In the genomic region with DNA sequence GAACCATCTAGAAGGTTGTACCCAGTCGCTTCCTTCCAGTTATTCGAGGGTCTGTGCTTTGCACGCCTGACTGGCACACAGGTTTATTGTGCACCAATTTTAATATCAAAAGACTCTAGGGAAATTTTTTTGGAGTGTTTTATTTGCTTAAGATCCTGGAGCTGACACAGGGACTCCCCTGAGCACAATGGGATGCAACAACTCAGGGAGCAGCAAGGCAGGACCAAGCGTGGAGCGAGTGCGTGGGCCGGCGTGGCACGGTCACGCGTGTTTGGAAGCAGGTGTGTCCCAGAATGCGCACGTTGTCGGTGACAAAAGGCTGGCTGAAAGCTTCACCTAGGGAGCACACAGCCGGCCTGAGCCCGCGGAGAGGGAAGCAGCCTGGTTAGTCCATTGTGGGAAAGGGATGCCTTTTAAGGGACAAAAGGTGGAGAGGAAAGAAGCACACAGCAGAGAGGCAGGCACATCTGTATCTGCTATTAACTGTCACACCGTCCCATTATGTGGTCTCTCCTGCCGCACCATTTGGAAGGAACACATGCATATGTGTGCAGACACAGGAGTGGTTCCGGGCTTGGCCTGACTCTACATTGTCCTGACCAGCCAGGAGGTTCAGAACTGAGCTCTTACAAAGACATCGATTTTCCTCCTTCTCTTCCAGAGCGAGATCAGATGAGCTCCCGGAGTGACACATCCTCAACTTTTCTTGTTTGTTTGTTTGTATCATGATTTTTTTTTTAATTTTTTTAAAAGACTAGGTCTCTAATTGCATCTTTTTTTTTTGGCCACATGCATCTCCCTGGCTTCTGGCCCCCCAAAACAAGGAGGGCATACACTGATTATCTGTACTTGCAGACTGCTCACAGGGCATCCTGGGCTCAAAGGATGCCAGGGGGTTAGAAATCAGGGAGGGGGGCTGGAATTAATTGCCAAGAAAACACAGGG, we compare ENCODE assay signal across 12 mouse cellular contexts.
DNase-seq lines count a peak whose midpoint lies in the region; ATAC-seq and TF ChIP-seq lines count a peak whose summit lies in the region.
"Had no signal": no experiment of that assay in that cellular context is flagged by ENCODE, and none has a peak within 500 bp of the region (broad histone marks: within the 10 kb centered on the region; RNA-seq: fewer than 3 reads in every experiment).

No protein-coding gene starts in this region.

- 55% methylated on average over 23 of the region's 23 CpGs for WGBS in heart, embryonic 13.5 days
- 20% methylated on average over 23 of the region's 23 CpGs for WGBS in forebrain, embryonic 15.5 days
- 8% methylated on average over 23 of the region's 23 CpGs for WGBS in midbrain, embryonic 11.5 days

- no peak for DNase-seq in heart, postnatal 4 days
- peak; percentile 55 for DNase-seq in brain, embryonic 14.5 days (ENCODE audit: low read depth)
- peak; percentile 95 for DNase-seq in midbrain, embryonic 11.5 days (ENCODE audit: low spot score, missing footprints)
- DNase-seq in T-cell, adult 2 months (ENCODE audit: low spot score), result no peak
- DNase-seq in urinary bladder, postnatal 14 days (ENCODE audit: low spot score), result no peak
- no peak for DNase-seq in frontal cortex, postnatal 10 days (ENCODE audit: low spot score in 2 of 2)
- DNase-seq: B cell, adult 2 months; gastrocnemius, postnatal 25 days; kidney, adult 2 months had no signal

- H3K9me3 ChIP-seq in heart, embryonic 13.5 days, result no peaks in the 10 kb centered on the region
- no peaks in the 10 kb centered on the region for H3K9me3 ChIP-seq in forebrain, embryonic 15.5 days
- no peaks in the 10 kb centered on the region for H3K9me3 ChIP-seq in midbrain, embryonic 11.5 days (ENCODE audit: control insufficient read depth, low read length)
- H3K9me3 ChIP-seq: embryonic facial prominence, embryonic 15.5 days had no signal

- H3K4me2 ChIP-seq in heart, embryonic 13.5 days, result peak overlapping the region; percentile 24; the same call in 1 of the 2 replicates
- H3K4me2 ChIP-seq in forebrain, embryonic 15.5 days (replicated peaks), result no peak overlapping the region
- H3K4me2 ChIP-seq in midbrain, embryonic 11.5 days, result peak overlapping the region; percentile 13; the same call in 1 of the 2 replicates
- H3K4me2 ChIP-seq: embryonic facial prominence, embryonic 15.5 days had no signal

- peak overlapping the region; percentile 60 for H3K27ac ChIP-seq in heart, embryonic 13.5 days (replicated peaks)
- peak overlapping the region; percentile 78 for H3K27ac ChIP-seq in forebrain, embryonic 15.5 days (replicated peaks)
- H3K27ac ChIP-seq in midbrain, embryonic 11.5 days (ENCODE audit: low read depth, low read length), result peak overlapping the region; percentile 98

- peak overlapping the region; percentile 67 for H3K9ac ChIP-seq in heart, embryonic 13.5 days
- H3K9ac ChIP-seq in forebrain, embryonic 15.5 days (replicated peaks), result 0 out of 2 replicates have a peak overlapping the region, but pooled peaks have one; percentile 3
- peak overlapping the region; percentile 62 for H3K9ac ChIP-seq in midbrain, embryonic 11.5 days (ENCODE audit: low read length)
- H3K9ac ChIP-seq: embryonic facial prominence, embryonic 15.5 days had no signal

- H3K4me1 ChIP-seq in heart, embryonic 13.5 days, result peaks cover 76% of the 10 kb centered on the region
- H3K4me1 ChIP-seq in forebrain, embryonic 15.5 days, result peaks cover 77% of the 10 kb centered on the region
- peaks cover 85% of the 10 kb centered on the region for H3K4me1 ChIP-seq in midbrain, embryonic 11.5 days (ENCODE audit: control insufficient read depth, insufficient read depth, low read length)

- no peaks in the 10 kb centered on the region for H3K36me3 ChIP-seq in heart, embryonic 13.5 days
- H3K36me3 ChIP-seq in forebrain, embryonic 15.5 days, result no peaks in the 10 kb centered on the region
- H3K36me3 ChIP-seq in midbrain, embryonic 11.5 days (ENCODE audit: control insufficient read depth, insufficient read depth, low read length), result no peaks in the 10 kb centered on the region
- H3K36me3 ChIP-seq: embryonic facial prominence, embryonic 15.5 days had no signal

- TF ChIP-seq POLR2A in brain, embryonic 14.5 days (IDR thresholded peaks at IDR 0.05; ENCODE audit: borderline replicate concordance, extremely low read depth, insufficient read depth, insufficient read length, poor library complexity, severe bottlenecking), result no peak

- no peak for TF ChIP-seq CTCF in brain, embryonic 14.5 days (IDR thresholded peaks at IDR 0.05; ENCODE audit: borderline replicate concordance, extremely low read depth, insufficient read depth, insufficient read length)

- no peak overlapping the region for H3K4me3 ChIP-seq in heart, embryonic 13.5 days
- H3K4me3 ChIP-seq in forebrain, embryonic 15.5 days, result no peak overlapping the region
- no peak overlapping the region for H3K4me3 ChIP-seq in midbrain, embryonic 11.5 days (ENCODE audit: low read depth, low read length)
- H3K4me3 ChIP-seq: embryonic facial prominence, embryonic 15.5 days had no signal

- H3K27me3 ChIP-seq in heart, embryonic 13.5 days (replicated peaks), result 0 out of 2 replicates have a peak, but pooled peaks cover 3% of the 10 kb centered on the region
- H3K27me3 ChIP-seq in forebrain, embryonic 15.5 days, result no peaks in the 10 kb centered on the region
- no peaks in the 10 kb centered on the region for H3K27me3 ChIP-seq in midbrain, embryonic 11.5 days (ENCODE audit: control insufficient read depth, insufficient read depth, low read length)
- H3K27me3 ChIP-seq: embryonic facial prominence, embryonic 15.5 days had no signal

- ATAC-seq in heart, embryonic 13.5 days (ENCODE audit: extremely low read depth, insufficient number of reproducible peaks, low FRiP score, low TSS enrichment), result no peak
- no peak for ATAC-seq in forebrain, embryonic 15.5 days (replicated peaks)
- ATAC-seq in midbrain, embryonic 11.5 days (ENCODE audit: low FRiP score), result no peak

Comparison
In these comparisons a context has a peak if more than half of its experiments do, and no peak if none do; other contexts are left out.
1. H3K9ac ChIP-seq: peak in every context shown above with its lines; median percentile 67 in heart, embryonic 13.5 days; 62 in midbrain, embryonic 11.5 days; 3 in forebrain, embryonic 15.5 days.
2. DNase-seq: peak in brain, embryonic 14.5 days (single experiment) and midbrain, embryonic 11.5 days (single experiment); none in heart, postnatal 4 days (single experiment), T-cell, adult 2 months (single experiment), urinary bladder, postnatal 14 days (single experiment) and frontal cortex, postnatal 10 days (0 of 2).
3. Peak in every context shown above with its lines, with median percentiles within 50 percentile points of each other: H3K27ac ChIP-seq.